Mouse (Mus musculus): ENCODE data around the gene Gm9903. TPM values are rescaled to one million over a fixed set of nuclear protein-coding genes. Genes with fewer than 3 reads are reported as not detected.
A peak's percentile ranks its signal among the peaks of the same experiment; 100 is the strongest.

Gene Gm9903
- polyA plus RNA-seq, 1 experiment from 2014 or later = 0.35 TPM

- Histone ChIP-seq H3K27me3 (no peaks in the 10 kb centered on the region), H3K36me3 (peaks cover 55% of the 10 kb centered on the region)
- ATAC-seq (ENCODE audit: insufficient number of reproducible peaks, low FRiP score, low TSS enrichment, low read depth) = no peak
Measured at GRCm38 (mm10) chr5:33651541-33651920, 21.8 kb downstream of the Gm9903 start.

GRCm38 (mm10) chr5:33651921-33652782 lies 22.4 kb downstream of the Gm9903 start, which contains the start of gene Slbp:
Gene Slbp (minus strand): TSS chr5:33652574.
- Histone ChIP-seq H3K9me3 (no peaks in the 10 kb centered on the region), H3K4me1 (peaks cover 38% of the 10 kb centered on the region), H3K27ac (peak within 1 kb of the TSS; percentile 99), H3K4me2 (peak within 1 kb of the TSS; percentile 65), H3K9ac (peak within 1 kb of the TSS; percentile 77), H3K36me3 (peaks cover 49% of the 10 kb centered on the region), H3K4me3 (peak within 1 kb of the TSS; percentile 68), H3K27me3 (no peaks in the 10 kb centered on the region)
- 0% methylated on average over 82 of the region's 82 CpGs for WGBS
- ATAC-seq (ENCODE audit: insufficient number of reproducible peaks, low FRiP score, low TSS enrichment, low read depth) = peak; percentile 96

More at GRCm38 (mm10) chr5:33651541-33651920, 21.8 kb downstream of the Gm9903 start:
- Histone ChIP-seq H3K4me3 (peak overlapping the region; percentile 68), H3K9ac (peak overlapping the region; percentile 77), H3K9me3 (no peaks in the 10 kb centered on the region), H3K27ac (peak overlapping the region; percentile 99), H3K4me2 (peak overlapping the region; percentile 65), H3K4me1 (peaks cover 32% of the 10 kb centered on the region)
- 1% methylated on average over 11 of the region's 11 CpGs for WGBS

GRCm38 (mm10) chr5:33652783-33653173 lies 23.1 kb downstream of the Gm9903 start:
- 3% methylated on average over 9 of the region's 9 CpGs for WGBS
- Histone ChIP-seq H3K4me1 (peaks cover 39% of the 10 kb centered on the region), H3K27me3 (no peaks in the 10 kb centered on the region), H3K4me2 (peak overlapping the region; percentile 65), H3K9ac (no peak overlapping the region), H3K27ac (peak overlapping the region; percentile 79), H3K4me3 (peak overlapping the region; percentile 68), H3K36me3 (peaks cover 43% of the 10 kb centered on the region), H3K9me3 (no peaks in the 10 kb centered on the region)
- ATAC-seq (ENCODE audit: insufficient number of reproducible peaks, low FRiP score, low TSS enrichment, low read depth) = peak; percentile 6; the same call in 1 of the 2 replicates

GRCm38 (mm10) chr5:33654424-33654823 lies 24.7 kb downstream of the Gm9903 start:
- whole genome bisulfite sequencing = 94% methylated on average over 13 of the region's 13 CpGs
- ATAC-seq (ENCODE audit: insufficient number of reproducible peaks, low FRiP score, low TSS enrichment, low read depth) = no peak
- H3K36me3 ChIP-seq = peaks cover 31% of the 10 kb centered on the region
- H3K4me3 ChIP-seq = no peak overlapping the region
- H3K27ac ChIP-seq = no peak overlapping the region
- peaks cover 48% of the 10 kb centered on the region for H3K4me1 ChIP-seq
- H3K4me2 ChIP-seq = no peak overlapping the region
- H3K27me3 ChIP-seq = no peaks in the 10 kb centered on the region
- H3K9ac ChIP-seq = no peak overlapping the region
- no peaks in the 10 kb centered on the region for H3K9me3 ChIP-seq

- H3K9me3 ChIP-seq = no peaks in the 10 kb centered on the region
- H3K36me3 ChIP-seq = peaks cover 25% of the 10 kb centered on the region
- no peak for ATAC-seq (ENCODE audit: insufficient number of reproducible peaks, low FRiP score, low TSS enrichment, low read depth)
- 90% methylated on average over 10 of the region's 10 CpGs for WGBS
- H3K9ac ChIP-seq = no peak overlapping the region
- no peak overlapping the region for H3K4me2 ChIP-seq
- no peak overlapping the region for H3K4me3 ChIP-seq
- no peaks in the 10 kb centered on the region for H3K27me3 ChIP-seq
- no peak overlapping the region for H3K27ac ChIP-seq
- peaks cover 52% of the 10 kb centered on the region for H3K4me1 ChIP-seq
Measured at GRCm38 (mm10) chr5:33655251-33655840, 25.6 kb downstream of the Gm9903 start.

GRCm38 (mm10) chr5:33656739-33657138 lies 27.0 kb downstream of the Gm9903 start:
- peak overlapping the region; percentile 71 for H3K4me3 ChIP-seq
- WGBS = 33% methylated on average over 1 of the region's 1 CpGs
- peak overlapping the region; percentile 56 for H3K9ac ChIP-seq
- H3K4me1 ChIP-seq = peaks cover 41% of the 10 kb centered on the region
- H3K4me2 ChIP-seq = peak overlapping the region; percentile 84
- no peaks in the 10 kb centered on the region for H3K27me3 ChIP-seq
- H3K27ac ChIP-seq = peak overlapping the region; percentile 97
- peaks cover 34% of the 10 kb centered on the region for H3K36me3 ChIP-seq
- ATAC-seq (ENCODE audit: insufficient number of reproducible peaks, low FRiP score, low TSS enrichment, low read depth) = no peak
- no peaks in the 10 kb centered on the region for H3K9me3 ChIP-seq

- Histone ChIP-seq H3K4me1 (peaks cover 41% of the 10 kb centered on the region), H3K4me3 (peak overlapping the region; percentile 71), H3K9me3 (no peaks in the 10 kb centered on the region), H3K9ac (peak overlapping the region; percentile 56), H3K27ac (peak overlapping the region; percentile 97), H3K27me3 (no peaks in the 10 kb centered on the region), H3K4me2 (peak overlapping the region; percentile 84), H3K36me3 (peaks cover 34% of the 10 kb centered on the region)
- peak; percentile 15; the same call in 1 of the 2 replicates for ATAC-seq (ENCODE audit: insufficient number of reproducible peaks, low FRiP score, low TSS enrichment, low read depth)
- WGBS = under 1% methylated on average over 32 of the region's 32 CpGs
Measured at GRCm38 (mm10) chr5:33657251-33657786, 27.6 kb downstream of the Gm9903 start.

- Histone ChIP-seq H3K4me3 (peak within 1 kb of the TSS; percentile 71), H3K36me3 (peaks cover 37% of the 10 kb centered on the region), H3K9me3 (no peaks in the 10 kb centered on the region), H3K27me3 (no peaks in the 10 kb centered on the region), H3K4me2 (peak within 1 kb of the TSS; percentile 84), H3K27ac (peak within 1 kb of the TSS; percentile 97), H3K9ac (peak within 1 kb of the TSS; percentile 60), H3K4me1 (peaks cover 37% of the 10 kb centered on the region)
- ATAC-seq (ENCODE audit: insufficient number of reproducible peaks, low FRiP score, low TSS enrichment, low read depth) = peak; percentile 98
- WGBS = 1% methylated on average over 60 of the region's 60 CpGs
Measured at GRCm38 (mm10) chr5:33657787-33658663, 28.3 kb downstream of the Gm9903 start, which contains the start of the genes Tacc3 and Tmem129. Gene Tacc3 (plus strand): TSS chr5:33658128. Gene Tmem129 (minus strand): TSS chr5:33658416.

- Histone ChIP-seq H3K4me3 (peak overlapping the region; percentile 71), H3K27me3 (no peaks in the 10 kb centered on the region), H3K9me3 (no peaks in the 10 kb centered on the region), H3K9ac (peak overlapping the region; percentile 60), H3K36me3 (peaks cover 35% of the 10 kb centered on the region), H3K27ac (peak overlapping the region; percentile 97; the same call in 1 of the 2 replicates), H3K4me1 (peaks cover 37% of the 10 kb centered on the region), H3K4me2 (peak overlapping the region; percentile 78)
- under 1% methylated on average over 26 of the region's 26 CpGs for WGBS
- ATAC-seq (ENCODE audit: insufficient number of reproducible peaks, low FRiP score, low TSS enrichment, low read depth) = no peak
Measured at GRCm38 (mm10) chr5:33658664-33659050, 28.9 kb downstream of the Gm9903 start.

GRCm38 (mm10) chr5:33668223-33668622 lies 38.5 kb downstream of the Gm9903 start:
- H3K4me1 ChIP-seq = no peaks in the 10 kb centered on the region
- H3K4me3 ChIP-seq = no peak overlapping the region
- no peak overlapping the region for H3K4me2 ChIP-seq
- no peak for ATAC-seq (ENCODE audit: insufficient number of reproducible peaks, low FRiP score, low TSS enrichment, low read depth)
- H3K36me3 ChIP-seq = peaks cover 81% of the 10 kb centered on the region
- H3K9me3 ChIP-seq = no peaks in the 10 kb centered on the region
- no peak overlapping the region for H3K9ac ChIP-seq
- H3K27ac ChIP-seq = no peak overlapping the region
- H3K27me3 ChIP-seq = no peaks in the 10 kb centered on the region

GRCm38 (mm10) chr5:33671659-33672058 lies 41.9 kb downstream of the Gm9903 start:
- H3K9me3 ChIP-seq = no peaks in the 10 kb centered on the region
- H3K9ac ChIP-seq = no peak overlapping the region
- 82% methylated on average over 5 of the region's 5 CpGs for WGBS
- H3K4me3 ChIP-seq = no peak overlapping the region
- H3K27me3 ChIP-seq = no peaks in the 10 kb centered on the region
- H3K36me3 ChIP-seq = peaks cover 61% of the 10 kb centered on the region
- H3K4me2 ChIP-seq = no peak overlapping the region
- no peak overlapping the region for H3K27ac ChIP-seq
- no peaks in the 10 kb centered on the region for H3K4me1 ChIP-seq
- ATAC-seq (ENCODE audit: insufficient number of reproducible peaks, low FRiP score, low TSS enrichment, low read depth) = no peak

Measured in limb, embryonic 15.5 days (tissue).